Mouse (Mus musculus) bone marrow macrophage, adult 2 months (primary cell): ENCODE data around the gene Babam2. TPM values are rescaled to one million over a fixed set of nuclear protein-coding genes. Genes with fewer than 3 reads are reported as not detected.

Source experiments
- H3K27ac ChIP-seq: 2 replicates; pipeline ENCODE4 v1.5.1; 2012; ENCODE audit warnings: low read depth, low read length; ENCODE audit not compliant: insufficient read depth
- H3K4me1 ChIP-seq: 2 replicates; pipeline ENCODE4 v1.6.1; 2012; ENCODE audit warnings: low read length; ENCODE audit not compliant: control insufficient read depth, insufficient read depth
- H3K4me3 ChIP-seq: 2 replicates; pipeline ENCODE4 v1.5.1; 2012; ENCODE audit warnings: mild to moderate bottlenecking, low read length, moderate library complexity; ENCODE audit not compliant: insufficient read depth
- CTCF ChIP-seq: IDR thresholded peaks from 2 replicates; pipeline ENCODE4 v1.5.1; 2012; ENCODE audit warnings: low read depth, mild to moderate bottlenecking, low read length, moderate library complexity
- POLR2A ChIP-seq: IDR thresholded peaks from 2 replicates; pipeline ENCODE4 v1.6.1; 2012; ENCODE audit warnings: mild to moderate bottlenecking, low read depth, low read length, borderline replicate concordance
- polyA plus RNA-seq: library from polyadenylated mRNA; stranded (reverse); fragments of >200 nt; gene quantifications from 2 replicates; pipeline ENCODE4 v1.2.4, GENCODE M21; 2012; ENCODE audit not compliant: missing spikeins, insufficient read depth, insufficient read length

Babam2 gene
- polyA plus RNA-seq, 1 experiment = 69.4 TPM

DNA sequence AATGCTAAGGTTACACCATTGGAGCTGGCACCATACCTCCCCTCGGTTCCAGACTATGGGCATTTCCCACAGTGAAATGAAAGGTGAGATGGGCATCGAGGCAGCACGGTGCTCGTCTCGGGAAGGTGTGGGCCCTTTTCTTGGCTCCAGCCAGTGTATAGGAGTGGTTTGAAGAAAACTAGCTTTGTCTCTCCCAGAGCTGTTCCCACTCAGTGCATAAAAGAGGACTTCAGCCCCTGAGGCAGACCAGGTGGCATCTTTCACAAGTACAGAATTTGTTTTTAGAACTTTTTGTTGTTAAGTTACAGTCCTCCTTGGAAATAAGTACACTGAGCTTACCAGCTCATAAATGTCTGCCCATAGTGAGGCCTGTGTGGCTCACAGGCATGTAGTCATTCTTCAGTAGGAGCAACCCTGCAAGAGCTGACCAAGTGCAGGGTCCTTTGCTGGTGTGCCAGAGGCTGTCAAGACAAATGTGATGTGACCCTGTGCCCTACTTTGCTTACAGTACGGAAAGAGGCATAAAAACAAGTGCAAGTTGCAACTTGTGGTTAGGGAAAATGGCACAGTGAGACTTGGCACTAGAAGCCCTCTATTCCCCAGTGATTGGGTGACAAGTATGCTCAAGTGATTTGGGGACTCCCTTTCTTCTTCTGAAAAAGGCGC, 208.9 kb downstream of the Babam2 start:
- no peak overlapping the region for H3K4me3 ChIP-seq

GRCm38 (mm10) chr5:31907959-31908358, 210.5 kb downstream of the Babam2 start:
- no peak for TF ChIP-seq CTCF
- no peak for TF ChIP-seq POLR2A

More for the DNA sequence above, 208.9 kb downstream of the Babam2 start:
- no peak overlapping the region for H3K27ac ChIP-seq
- no peak for TF ChIP-seq CTCF
- TF ChIP-seq POLR2A = no peak
- peaks cover 15% of the 10 kb centered on the region for H3K4me1 ChIP-seq

GRCm38 (mm10) chr5:31908818-31909217, 211.3 kb downstream of the Babam2 start:
- TF ChIP-seq CTCF (no peak), POLR2A (no peak)
- no peak overlapping the region for H3K4me3 ChIP-seq
- peaks cover 15% of the 10 kb centered on the region for H3K4me1 ChIP-seq
- no peak overlapping the region for H3K27ac ChIP-seq

More at GRCm38 (mm10) chr5:31907959-31908358, 210.5 kb downstream of the Babam2 start:
- H3K4me1 ChIP-seq = peaks cover 15% of the 10 kb centered on the region
- no peak overlapping the region for H3K4me3 ChIP-seq
- H3K27ac ChIP-seq = no peak overlapping the region

GRCm38 (mm10) chr5:31916241-31916640, 218.8 kb downstream of the Babam2 start:
- no peaks in the 10 kb centered on the region for H3K4me1 ChIP-seq
- no peak overlapping the region for H3K4me3 ChIP-seq
- TF ChIP-seq POLR2A = no peak
- TF ChIP-seq CTCF = no peak
- H3K27ac ChIP-seq = no peak overlapping the region

DNA sequence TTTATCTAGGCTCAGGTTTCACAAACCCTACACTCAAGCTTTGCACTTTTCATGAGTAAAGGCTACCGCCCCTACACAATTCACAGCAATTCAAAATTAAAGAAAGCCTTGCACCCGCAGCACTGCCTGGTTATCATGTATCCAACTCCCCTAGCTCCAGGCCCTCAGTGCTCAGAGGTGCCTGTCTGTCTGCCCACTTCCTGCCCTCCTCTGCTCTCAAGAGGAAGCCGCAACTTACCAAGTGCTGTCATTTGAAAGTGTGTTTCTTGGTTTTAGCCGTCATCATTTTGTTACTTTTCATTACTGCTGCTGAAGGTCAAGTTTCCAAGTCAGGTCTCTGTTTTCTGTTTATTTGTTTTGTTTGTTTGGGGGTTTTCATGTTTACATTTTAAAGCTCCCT, 221.1 kb downstream of the Babam2 start:
- no peaks in the 10 kb centered on the region for H3K4me1 ChIP-seq
- no peak overlapping the region for H3K27ac ChIP-seq
- TF ChIP-seq CTCF = no peak
- TF ChIP-seq POLR2A = no peak
- no peak overlapping the region for H3K4me3 ChIP-seq

- no peak for TF ChIP-seq POLR2A
- TF ChIP-seq CTCF = no peak
- Histone ChIP-seq H3K4me1 (no peaks in the 10 kb centered on the region), H3K4me3 (no peak overlapping the region), H3K27ac (no peak overlapping the region)
These were observed 222.6 kb downstream of the Babam2 start for GRCm38 (mm10) chr5:31920129-31920528.

- Histone ChIP-seq H3K4me3 (no peak overlapping the region), H3K27ac (no peak overlapping the region), H3K4me1 (no peaks in the 10 kb centered on the region)
- no peak for TF ChIP-seq CTCF
- no peak for TF ChIP-seq POLR2A
These were observed 223.4 kb downstream of the Babam2 start for GRCm38 (mm10) chr5:31920890-31921289.

DNA sequence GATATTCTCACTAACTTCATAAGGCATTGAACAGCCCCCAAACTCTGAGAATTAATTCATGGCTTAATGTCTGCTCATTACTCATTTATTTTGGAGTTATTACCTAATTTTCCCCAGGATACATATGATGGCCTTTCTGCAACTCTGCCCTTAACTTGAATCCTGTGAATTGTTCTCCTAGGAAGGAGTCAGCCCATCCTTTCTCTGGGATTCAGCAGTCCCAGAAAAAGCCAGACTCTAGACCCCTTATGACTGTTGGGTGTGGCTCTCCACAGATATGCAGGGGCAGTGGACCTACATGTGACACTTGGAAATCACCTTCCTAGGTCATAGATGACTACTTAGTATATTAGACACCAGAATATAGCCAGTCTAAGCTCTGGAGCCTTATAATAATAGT, 226.6 kb downstream of the Babam2 start:
- Histone ChIP-seq H3K4me3 (no peak overlapping the region), H3K27ac (no peak overlapping the region), H3K4me1 (no peaks in the 10 kb centered on the region)
- no peak for TF ChIP-seq CTCF
- no peak for TF ChIP-seq POLR2A

DNA sequence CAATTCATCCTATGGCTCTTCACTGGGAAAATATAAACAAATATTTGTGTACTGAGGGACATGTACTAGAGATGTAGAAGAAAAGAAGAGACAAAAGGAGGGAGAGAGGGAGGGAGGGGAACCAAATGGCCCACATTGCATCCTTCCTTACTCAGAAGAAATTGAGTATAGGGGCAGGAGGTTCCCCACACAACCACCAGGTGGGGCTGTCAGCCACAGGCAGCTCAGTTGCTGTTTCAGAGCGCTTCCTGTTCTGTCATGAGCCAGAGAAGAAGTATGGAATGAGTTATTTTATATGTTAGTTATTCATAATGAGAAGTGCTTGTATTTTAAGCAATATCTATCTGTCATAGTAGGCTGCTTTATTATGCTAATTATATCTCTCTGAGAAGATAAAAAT, 229.1 kb downstream of the Babam2 start:
- peak; percentile 58 for TF ChIP-seq CTCF
- no peak for TF ChIP-seq POLR2A
- Histone ChIP-seq H3K27ac (no peak overlapping the region), H3K4me3 (no peak overlapping the region), H3K4me1 (no peaks in the 10 kb centered on the region)

DNA sequence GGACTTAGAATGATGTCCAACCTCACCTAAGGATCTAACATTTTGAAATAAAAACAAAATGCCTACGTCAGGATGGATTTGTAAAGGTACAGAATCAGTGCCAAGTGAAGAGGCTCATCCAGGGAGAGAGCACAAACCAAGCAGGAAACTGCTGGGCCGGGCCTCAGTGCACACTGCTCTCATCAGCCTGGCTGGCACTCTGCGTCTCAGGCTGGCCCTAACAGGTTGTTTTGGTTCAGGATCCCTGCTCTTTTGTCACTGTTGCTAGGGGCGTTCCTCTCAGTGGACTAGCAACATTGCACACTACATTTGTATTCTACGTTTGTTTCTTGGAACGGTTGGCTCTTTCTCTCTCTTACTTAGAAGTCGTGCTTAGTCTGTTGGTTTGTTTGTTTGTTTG, 231.5 kb downstream of the Babam2 start:
- no peak for TF ChIP-seq CTCF
- TF ChIP-seq POLR2A = no peak
- Histone ChIP-seq H3K4me1 (no peaks in the 10 kb centered on the region), H3K4me3 (no peak overlapping the region), H3K27ac (no peak overlapping the region)
